Mouse (Mus musculus) heart, embryonic 16.5 days (tissue): ENCODE data around the gene Rnf144b. TPM values are rescaled to one million over a fixed set of nuclear protein-coding genes. Genes with fewer than 3 reads are reported as not detected.

Source experiments
- ATAC-seq: fragments of 200-750 bp; cut with Nextera tagmentation; replicated peaks from 2 replicates; pipeline ENCODE4 v1.8.0; 2017; ENCODE audit warnings: moderate number of reproducible peaks; ENCODE audit not compliant: insufficient read depth, low FRiP score; ENCODE audit errors: extremely low read depth
- H3K27ac ChIP-seq: fragments of 300-500 bp; sonication (generic); 2 replicates; pipeline ENCODE4 v1.5.1; 2014; ENCODE audit warnings: mild to moderate bottlenecking, low read length, control low read depth, moderate library complexity
- H3K27me3 ChIP-seq: fragments of 300-500 bp; sonication (generic); 2 replicates; pipeline ENCODE4 v1.6.1; 2014; ENCODE audit warnings: low read length, mixed read lengths; ENCODE audit not compliant: control insufficient read depth, insufficient read depth
- H3K36me3 ChIP-seq: fragments of 300-500 bp; sonication (generic); 2 replicates; pipeline ENCODE4 v1.6.1; 2014; ENCODE audit not compliant: control insufficient read depth, insufficient read depth
- H3K4me1 ChIP-seq: fragments of 300-500 bp; sonication (generic); 2 replicates; pipeline ENCODE4 v1.6.1; 2014; ENCODE audit warnings: low read length, mixed read lengths; ENCODE audit not compliant: control insufficient read depth, insufficient read depth
- H3K4me2 ChIP-seq: fragments of 300-500 bp; sonication (generic); 2 replicates; pipeline ENCODE4 v1.6.1; 2014; ENCODE audit warnings: low read depth, mild to moderate bottlenecking, control low read depth, low read length
- H3K4me3 ChIP-seq: fragments of 300-500 bp; sonication (generic); 2 replicates; pipeline ENCODE4 v1.5.1; 2014; ENCODE audit warnings: mild to moderate bottlenecking, control low read depth, low read length
- H3K9ac ChIP-seq: fragments of 300-500 bp; sonication (generic); 2 replicates; pipeline ENCODE4 v1.6.1; 2014; ENCODE audit warnings: low read length, control low read depth
- H3K9me3 ChIP-seq: fragments of 300-500 bp; sonication (generic); replicated peaks from 2 replicates; pipeline ENCODE4 v1.6.1; 2016; ENCODE audit warnings: low read length; ENCODE audit not compliant: control insufficient read depth
- WGBS: fragments of 180-500 bp; shearing (Covaris S2); extraction: QIAGEN DNeasy Blood & Tissue Kit; methylation state at CpG from one replicate; pipeline ENCODE4 v1.1.7; 2014; 5-methylcytosine and 5-hydroxymethylcytosine counted together
- polyA plus RNA-seq: library from polyadenylated mRNA; unstranded; fragments of >200 nt; fragmentation: Nextera tagmentation; extraction: Ambion mirVana; gene quantifications from 2 replicates; pipeline ENCODE4 v1.2.1, GENCODE M21; 2015

Rnf144b gene
- polyA plus RNA-seq, 1 experiment from 2014 or later, result 1.5 TPM

DNA sequence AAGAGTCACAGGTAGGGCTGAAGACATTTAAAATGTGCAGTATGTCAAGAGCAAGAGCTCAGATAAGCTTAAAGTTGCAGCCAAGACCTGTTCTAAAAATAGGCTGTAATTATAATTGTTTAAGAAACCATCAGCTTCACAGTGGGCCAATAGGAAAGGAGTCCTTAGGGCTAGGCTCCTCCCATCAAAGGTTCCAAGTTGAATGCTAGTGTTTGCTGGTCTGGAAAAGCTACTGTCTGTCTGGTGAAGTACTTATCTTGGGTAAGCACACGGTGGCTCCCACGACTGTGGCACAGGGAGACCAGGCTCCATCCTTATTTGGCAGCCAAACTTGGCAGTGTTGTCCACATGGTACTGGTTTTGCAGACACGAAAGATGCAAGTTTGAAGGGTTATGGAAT is 9.5 kb upstream of the Rnf144b start:
- Histone ChIP-seq H3K27ac (peak overlapping the region; percentile 67), H3K4me3 (no peak overlapping the region)

DNA sequence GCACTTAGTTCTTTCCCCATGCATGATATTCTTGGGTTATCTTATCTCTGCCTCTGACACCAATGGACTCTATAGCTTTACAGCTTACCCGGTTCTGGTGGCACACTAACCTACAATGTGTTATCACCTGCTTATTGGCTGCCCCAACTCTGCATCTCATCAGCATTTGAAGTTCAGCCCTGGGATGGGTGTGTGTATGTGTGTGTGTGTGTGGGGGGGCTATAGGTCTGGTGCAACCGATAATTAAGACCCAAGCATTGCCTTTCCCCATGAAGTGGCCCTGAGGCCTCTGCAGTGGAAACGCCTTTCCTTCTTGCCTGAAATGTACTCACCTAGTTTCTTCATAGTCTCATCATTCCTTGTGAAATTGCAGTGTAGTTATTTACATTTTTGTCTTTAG is 6.5 kb upstream of the Rnf144b start:
- Histone ChIP-seq H3K4me2 (no peak overlapping the region), H3K36me3 (no peaks in the 10 kb centered on the region), H3K27me3 (no peaks in the 10 kb centered on the region), H3K4me3 (no peak overlapping the region), H3K9ac (no peak overlapping the region), H3K4me1 (peaks cover 23% of the 10 kb centered on the region), H3K9me3 (no peaks in the 10 kb centered on the region), H3K27ac (no peak overlapping the region)
- WGBS, result 70% methylated on average over 3 of the region's 3 CpGs
- no peak for ATAC-seq

More for the DNA sequence above, 9.5 kb upstream of the Rnf144b start:
- H3K9me3 ChIP-seq, result no peaks in the 10 kb centered on the region
- peak overlapping the region; percentile 18; the same call in 1 of the 2 replicates for H3K4me2 ChIP-seq
- peaks cover 34% of the 10 kb centered on the region for H3K4me1 ChIP-seq
- no peaks in the 10 kb centered on the region for H3K36me3 ChIP-seq
- H3K9ac ChIP-seq, result no peak overlapping the region
- H3K27me3 ChIP-seq, result no peaks in the 10 kb centered on the region
- 0 out of 2 replicates have a peak, but pooled peaks have one; percentile 28 for ATAC-seq
- 29% methylated on average over 3 of the region's 3 CpGs for WGBS

DNA sequence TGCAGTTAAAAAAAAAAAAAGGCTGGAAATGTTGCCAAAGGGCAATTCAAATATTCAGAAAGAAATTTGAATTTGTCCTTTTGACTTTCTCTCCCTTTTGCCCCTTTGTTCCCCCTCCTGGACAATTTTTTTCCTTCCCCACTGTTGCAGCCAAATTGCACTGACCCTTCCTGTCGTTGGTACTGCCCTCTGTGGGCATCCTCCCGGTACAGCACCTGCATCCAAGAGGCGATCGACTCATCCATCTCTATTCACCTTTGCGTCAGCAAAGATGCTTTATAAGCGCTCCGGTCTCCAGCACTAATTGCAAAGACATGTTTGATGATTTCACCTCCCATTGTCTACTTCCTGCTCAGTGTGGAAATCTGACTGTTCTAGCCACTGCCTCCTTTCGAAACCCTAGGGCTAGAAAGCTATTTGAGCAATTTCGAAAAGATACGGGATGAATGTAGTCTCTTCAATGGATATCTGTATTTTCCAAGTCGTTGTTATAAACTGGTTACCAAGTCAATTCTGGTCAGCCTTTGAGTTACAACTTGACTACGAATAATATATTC is 1.0 kb upstream of the Rnf144b start:
- no peaks in the 10 kb centered on the region for H3K36me3 ChIP-seq
- H3K27ac ChIP-seq, result no peak overlapping the region
- ATAC-seq, result no peak
- H3K9me3 ChIP-seq, result no peaks in the 10 kb centered on the region
- no peak overlapping the region for H3K4me3 ChIP-seq
- 0 out of 2 replicates have a peak, but pooled peaks cover 2% of the 10 kb centered on the region for H3K27me3 ChIP-seq
- H3K4me1 ChIP-seq, result peaks cover 24% of the 10 kb centered on the region
- 44% methylated on average over 12 of the region's 12 CpGs for WGBS
- H3K4me2 ChIP-seq, result peak overlapping the region; percentile 96; the same call in 1 of the 2 replicates
- H3K9ac ChIP-seq, result no peak overlapping the region

DNA sequence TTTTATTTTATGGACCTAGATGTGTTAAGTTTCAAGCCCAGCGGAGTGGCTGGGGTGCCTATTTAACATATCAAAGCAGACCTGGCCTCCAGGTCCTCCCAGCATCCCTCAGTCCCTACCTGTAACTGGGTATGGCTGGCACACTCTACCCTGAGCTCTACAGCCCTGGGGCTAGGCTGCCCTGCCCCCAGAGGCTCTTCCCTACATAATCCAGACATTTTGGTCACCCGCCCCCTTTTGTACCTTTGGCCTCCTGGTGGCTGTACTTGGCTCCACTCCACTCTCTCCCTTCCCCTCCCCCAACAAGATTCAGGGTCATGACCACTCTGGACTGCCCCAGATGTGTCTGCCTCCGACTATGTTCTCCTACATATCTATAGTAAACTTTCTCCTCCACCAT is 2.0 kb downstream of the Rnf144b start:
- Histone ChIP-seq H3K9me3 (no peaks in the 10 kb centered on the region), H3K4me1 (peaks cover 28% of the 10 kb centered on the region), H3K36me3 (no peaks in the 10 kb centered on the region), H3K9ac (no peak overlapping the region), H3K4me3 (no peak overlapping the region), H3K27ac (no peak overlapping the region), H3K27me3 (0 out of 2 replicates have a peak, but pooled peaks cover 2% of the 10 kb centered on the region), H3K4me2 (no peak overlapping the region)
- no peak; the same call in 1 of the 2 replicates for ATAC-seq
- 42% methylated on average over 3 of the region's 3 CpGs for WGBS

GRCm38 (mm10) chr13:47124986-47125385 is 2.5 kb downstream of the Rnf144b start:
- Histone ChIP-seq H3K4me3 (no peak overlapping the region), H3K4me2 (no peak overlapping the region), H3K27me3 (0 out of 2 replicates have a peak, but pooled peaks cover 2% of the 10 kb centered on the region), H3K36me3 (no peaks in the 10 kb centered on the region), H3K4me1 (peaks cover 33% of the 10 kb centered on the region), H3K27ac (no peak overlapping the region), H3K9me3 (no peaks in the 10 kb centered on the region), H3K9ac (no peak overlapping the region)
- WGBS, result 66% methylated on average over 6 of the region's 6 CpGs
- no peak for ATAC-seq

GRCm38 (mm10) chr13:47125595-47125994 is 3.1 kb downstream of the Rnf144b start:
- Histone ChIP-seq H3K4me2 (no peak overlapping the region), H3K4me1 (peaks cover 33% of the 10 kb centered on the region), H3K4me3 (no peak overlapping the region), H3K9ac (no peak overlapping the region), H3K36me3 (no peaks in the 10 kb centered on the region), H3K27me3 (0 out of 2 replicates have a peak, but pooled peaks cover 2% of the 10 kb centered on the region), H3K27ac (no peak overlapping the region), H3K9me3 (no peaks in the 10 kb centered on the region)
- no peak for ATAC-seq
- WGBS, result 79% methylated on average over 5 of the region's 5 CpGs

DNA sequence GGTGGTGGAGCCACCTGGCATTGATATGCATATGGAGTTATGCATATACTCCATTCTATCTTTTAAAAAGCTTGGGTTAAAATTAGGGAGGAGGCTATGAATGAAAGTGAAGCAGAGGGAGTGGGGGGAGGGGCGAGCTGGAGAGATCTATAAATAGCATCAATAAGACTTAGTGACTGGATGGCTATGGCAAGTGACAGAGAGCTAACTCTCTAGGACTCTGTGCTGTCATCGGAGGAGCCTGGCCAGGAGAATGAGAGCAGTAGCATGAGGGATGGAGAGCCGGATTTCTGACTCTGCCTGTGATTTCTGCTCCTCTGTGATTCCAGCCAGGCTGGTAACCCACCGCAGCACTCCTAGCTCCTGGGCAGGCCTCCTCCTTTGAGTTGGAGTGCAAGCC is 6.6 kb downstream of the Rnf144b start:
- H3K4me1 ChIP-seq, result peaks cover 17% of the 10 kb centered on the region
- H3K36me3 ChIP-seq, result 0 out of 2 replicates have a peak, but pooled peaks cover 2% of the 10 kb centered on the region
- peak overlapping the region; percentile 38; the same call in 1 of the 2 replicates for H3K4me2 ChIP-seq
- peak; percentile 80 for ATAC-seq
- 41% methylated on average over 4 of the region's 4 CpGs for WGBS
- no peaks in the 10 kb centered on the region for H3K27me3 ChIP-seq
- no peaks in the 10 kb centered on the region for H3K9me3 ChIP-seq
- H3K4me3 ChIP-seq, result no peak overlapping the region
- H3K27ac ChIP-seq, result peak overlapping the region; percentile 74
- H3K9ac ChIP-seq, result no peak overlapping the region

DNA sequence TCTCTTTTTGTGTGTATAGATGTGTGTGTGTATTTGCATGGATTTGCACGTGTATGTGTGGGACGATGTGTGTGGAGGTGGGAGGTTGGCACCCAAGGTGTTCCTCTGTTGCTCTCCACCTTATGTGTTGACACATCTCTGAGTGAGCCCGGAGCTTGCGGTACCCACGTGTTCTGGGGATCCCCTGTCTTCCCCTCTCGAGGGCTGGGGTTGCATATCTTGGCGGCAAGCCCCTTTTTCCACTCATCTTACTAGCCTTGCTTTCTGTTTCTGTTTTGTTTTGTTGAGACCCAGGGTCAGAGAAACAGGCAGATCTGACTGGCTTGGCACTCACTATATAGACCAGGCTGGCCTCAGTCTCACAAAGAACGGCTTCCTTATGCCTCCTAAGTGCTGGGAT is 10.6 kb downstream of the Rnf144b start:
- Histone ChIP-seq H3K4me1 (peaks cover 8% of the 10 kb centered on the region), H3K36me3 (0 out of 2 replicates have a peak, but pooled peaks cover 2% of the 10 kb centered on the region), H3K27ac (no peak overlapping the region), H3K4me3 (no peak overlapping the region), H3K4me2 (no peak overlapping the region), H3K27me3 (no peaks in the 10 kb centered on the region), H3K9me3 (no peaks in the 10 kb centered on the region), H3K9ac (no peak overlapping the region)
- ATAC-seq, result no peak
- 80% methylated on average over 8 of the region's 8 CpGs for WGBS

- H3K27ac ChIP-seq, result no peak overlapping the region
Observed at GRCm38 (mm10) chr13:47134836-47135235, 12.4 kb downstream of the Rnf144b start.

More at GRCm38 (mm10) chr13:47134836-47135235, 12.4 kb downstream of the Rnf144b start:
- H3K4me1 ChIP-seq, result peaks cover under 1% of the 10 kb centered on the region
- H3K4me2 ChIP-seq, result no peak overlapping the region
- WGBS, result 89% methylated on average over 7 of the region's 7 CpGs
- ATAC-seq, result no peak
- H3K4me3 ChIP-seq, result no peak overlapping the region
- no peak overlapping the region for H3K9ac ChIP-seq
- H3K27me3 ChIP-seq, result no peaks in the 10 kb centered on the region
- H3K36me3 ChIP-seq, result peaks cover 6% of the 10 kb centered on the region; the same call in 1 of the 2 replicates
- peaks cover 6% of the 10 kb centered on the region for H3K9me3 ChIP-seq
